Comparison of ENCODE assay signal across 16 mouse cellular contexts in genomic region chr3:27288909-27289308, GRCm38 (mm10). TPM values are rescaled to one million over a fixed set of nuclear protein-coding genes. Genes with fewer than 3 reads are reported as not detected.
DNase-seq lines count a peak whose midpoint lies in the region; ATAC-seq lines count a peak whose summit lies in the region.
"Had no signal": no experiment of that assay in that cellular context is flagged by ENCODE, and none has a peak within 500 bp of the region (broad histone marks: within the 10 kb centered on the region; RNA-seq: fewer than 3 reads in every experiment).

No protein-coding gene starts in this region.

- no peaks in the 10 kb centered on the region for H3K27me3 ChIP-seq in lung, embryonic 15.5 days
- H3K27me3 ChIP-seq: neural tube, embryonic 15.5 days had no signal

- no peaks in the 10 kb centered on the region for H3K9me3 ChIP-seq in lung, embryonic 15.5 days
- H3K9me3 ChIP-seq: G1E; neural tube, embryonic 15.5 days had no signal

- H3K4me1 ChIP-seq in lung, embryonic 15.5 days: peaks cover 5% of the 10 kb centered on the region
- H3K4me1 ChIP-seq: neural tube, embryonic 15.5 days had no signal

- no peak overlapping the region for H3K4me3 ChIP-seq in lung, embryonic 15.5 days
- H3K4me3 ChIP-seq: left cerebral cortex, adult 2 months; neural tube, embryonic 15.5 days had no signal

- no peak overlapping the region for H3K4me2 ChIP-seq in lung, embryonic 15.5 days
- H3K4me2 ChIP-seq: neural tube, embryonic 15.5 days had no signal

- peak; percentile 41 for DNase-seq in adrenal gland, adult 2 months
- no peak for DNase-seq in adrenal gland, postnatal 4 days (ENCODE audit: low spot score in 2 of 2)
- no peak for DNase-seq in lung, postnatal 36 days
- peak; percentile 64 for DNase-seq in kidney, adult 11 months
- DNase-seq in lung, postnatal 14 days: peak; percentile 27
- DNase-seq in retina, postnatal 1 day: no peak
- no peak for DNase-seq in frontal cortex, postnatal 14 days (ENCODE audit: low spot score in 2 of 2)
- DNase-seq: cerebellum, postnatal 25 days; thymus, postnatal 36 days had no signal

- ATAC-seq in lung, embryonic 15.5 days (ENCODE audit: borderline replicate concordance, extremely low read depth, low FRiP score, low TSS enrichment): no peak
- ATAC-seq: hindbrain, embryonic 16.5 days; midbrain, embryonic 16.5 days had no signal

- no peak overlapping the region for H3K9ac ChIP-seq in lung, embryonic 15.5 days
- H3K9ac ChIP-seq: liver, embryonic 14.5 days; neural tube, embryonic 15.5 days had no signal

- H3K36me3 ChIP-seq in lung, embryonic 15.5 days: no peaks in the 10 kb centered on the region
- H3K36me3 ChIP-seq: G1E; neural tube, embryonic 15.5 days had no signal

- WGBS in lung, embryonic 15.5 days: 10% methylated on average over 8 of the region's 8 CpGs

- peak overlapping the region; percentile 36; the same call in 1 of the 2 replicates for H3K27ac ChIP-seq in lung, embryonic 15.5 days
- H3K27ac ChIP-seq: left cerebral cortex, adult 2 months; liver, embryonic 14.5 days; neural tube, embryonic 15.5 days had no signal

RNA-seq across cellular contexts. Expression of gene Tnfsf10, which starts 27.9 kb away (rescaled TPM):
- 10 to 100 TPM in 1 of 2 experiments, 1 to 10 TPM in 1; 5.1 to 14.2 TPM for total RNA-seq in adrenal gland, adult 2 months (2021)
- 1.9 and 3.1 TPM in 2 replicates for polyA plus RNA-seq in adrenal gland, adult 2 months (2012; rRNA removed)
- total RNA-seq in adrenal gland, postnatal 4 days (2021): 10 to 100 TPM in 1 of 2 experiments, 1 to 10 TPM in 1; 9.3 to 10.2 TPM
- polyA plus RNA-seq in lung, embryonic 15.5 days (2015; fragmentation: Nextera tagmentation; extraction: Ambion mirVana): 2.5 and 3.0 TPM in 2 replicates

Comparison
In these comparisons a context has a peak if more than half of its experiments do, and no peak if none do; other contexts are left out.
1. DNase-seq: peak in adrenal gland, adult 2 months (single experiment), kidney, adult 11 months (single experiment) and lung, postnatal 14 days (single experiment); none in adrenal gland, postnatal 4 days (0 of 2), lung, postnatal 36 days (single experiment), retina, postnatal 1 day (single experiment) and frontal cortex, postnatal 14 days (0 of 2).